Mouse (Mus musculus): ENCODE data around the gene Galnt2. TPM values are rescaled to one million over a fixed set of nuclear protein-coding genes. Genes with fewer than 3 reads are reported as not detected.
A peak's percentile ranks its signal among the peaks of the same experiment; 100 is the strongest.

The Galnt2 gene
- total and polyA plus RNA-seq, 3 experiments, result 18.6 to 27.3 (median 23.6) TPM

GRCm38 (mm10) chr8:124230496-124231175 is 555 bp upstream of the Galnt2 start:
- H3K4me3 ChIP-seq (replicated peaks in 1 of 3; ENCODE audit: low read depth in 2 of 3, low read length in 2 of 3, poor library complexity in 1 of 3), result peak overlapping the region in 2 of 3 experiments; percentile 5 to 25
- peaks cover 4% of the 10 kb centered on the region; the same call in 1 of the 2 replicates for H3K79me2 ChIP-seq (replicated peaks; ENCODE audit: control insufficient read depth, extremely low read depth, insufficient read depth, poor library complexity, severe bottlenecking)
- peak overlapping the region; percentile 45 for H3K4me2 ChIP-seq (ENCODE audit: insufficient read depth, low read depth, poor library complexity, severe bottlenecking)
- H3K9me3 ChIP-seq (replicated peaks; ENCODE audit: low read length), result no peaks in the 10 kb centered on the region
- H3K9ac ChIP-seq (ENCODE audit: insufficient read depth, low read depth), result no peak overlapping the region
- H3K36me3 ChIP-seq (replicated peaks in 1 of 2; ENCODE audit: control insufficient read depth in 1 of 2, insufficient read depth in 1 of 2, low read length in 1 of 2), result peaks cover 0 to 12% of the 10 kb centered on the region in 2 experiments
- peaks cover 11 to 39% of the 10 kb centered on the region in 2 experiments for H3K4me1 ChIP-seq (ENCODE audit: control insufficient read depth in 1 of 2, insufficient read depth in 2 of 2)
- DNase-seq (ENCODE audit: extremely low read depth), result no peak
- dilution Hi-C loops (cut with MboI; ENCODE audit: extremely low pct_ligation_motif_present, extremely low pct_unique_long_range_greater_than_20kb, low sequenced_read_pairs) (no loop called here), in situ Hi-C loops (cut with MboI; ENCODE audit: low pct_ligation_motif_present, low pct_unique_long_range_greater_than_20kb, low sequenced_read_pairs) (loop anchor here (5.0 kb wide), 1 partner anchor 47 kb away; no protein-coding TSS in a partner anchor)
- TF ChIP-seq ELF1 (IDR thresholded peaks at IDR 0.05; ENCODE audit: low read depth, low read length) (no peak), ZMIZ1 (IDR thresholded peaks at IDR 0.05; ENCODE audit: low read depth, low read length) (no peak), ZNF384 (IDR thresholded peaks at IDR 0.05; ENCODE audit: low read depth, low read length) (no peak), BHLHE40 (IDR thresholded peaks at IDR 0.05; ENCODE audit: low read depth, low read length) (no peak), MEF2A (IDR thresholded peaks at IDR 0.05; ENCODE audit: borderline replicate concordance, low read depth, low read length) (no peak), USF2 (conservative IDR thresholded peaks at IDR 0.05; ENCODE audit: low read depth, low read length) (no peak), POLR2AphosphoS2 (IDR thresholded peaks at IDR 0.05; ENCODE audit: low read depth, low read length) (no peak), TBP (conservative IDR thresholded peaks at IDR 0.05; ENCODE audit: low read depth, low read length) (no peak), JUND (conservative IDR thresholded peaks at IDR 0.05; ENCODE audit: low read depth, low read length) (no peak), EP300 (IDR thresholded peaks at IDR 0.05; ENCODE audit: low read length) (no peak), TCF12 (IDR thresholded peaks at IDR 0.05; ENCODE audit: low read depth, low read length) (no peak), ETS1 (conservative IDR thresholded peaks at IDR 0.05; ENCODE audit: low read depth, low read length) (no peak), RCOR1 (conservative IDR thresholded peaks at IDR 0.05; ENCODE audit: low read depth, low read length) (no peak), CHD2 (IDR thresholded peaks at IDR 0.05; ENCODE audit: low read length) (no peak), CHD1 (IDR thresholded peaks at IDR 0.05; ENCODE audit: low read depth, low read length) (no peak), UBTF (IDR thresholded peaks at IDR 0.05; ENCODE audit: low read depth, low read length) (no peak), MYC (IDR thresholded peaks at IDR 0.05; ENCODE audit: low read depth, low read length) (no peak), MAZ (IDR thresholded peaks at IDR 0.05; ENCODE audit: low read depth, low read length) (no peak)
- H3K27ac ChIP-seq (ENCODE audit: insufficient read depth, low read depth), result no peak overlapping the region
- H3K27me3 ChIP-seq (replicated peaks), result no peaks in the 10 kb centered on the region

Measured in CH12.LX (cell line).